Mouse (Mus musculus): ENCODE results near the gene Mfsd12. TPM values are rescaled to one million over a fixed set of nuclear protein-coding genes. Genes with fewer than 3 reads are reported as not detected.
A peak's percentile ranks its signal among the peaks of the same experiment; 100 is the strongest.

Gene Mfsd12
- polyA plus RNA-seq, 1 experiment from 2014 or later: 13.7 TPM

DNA sequence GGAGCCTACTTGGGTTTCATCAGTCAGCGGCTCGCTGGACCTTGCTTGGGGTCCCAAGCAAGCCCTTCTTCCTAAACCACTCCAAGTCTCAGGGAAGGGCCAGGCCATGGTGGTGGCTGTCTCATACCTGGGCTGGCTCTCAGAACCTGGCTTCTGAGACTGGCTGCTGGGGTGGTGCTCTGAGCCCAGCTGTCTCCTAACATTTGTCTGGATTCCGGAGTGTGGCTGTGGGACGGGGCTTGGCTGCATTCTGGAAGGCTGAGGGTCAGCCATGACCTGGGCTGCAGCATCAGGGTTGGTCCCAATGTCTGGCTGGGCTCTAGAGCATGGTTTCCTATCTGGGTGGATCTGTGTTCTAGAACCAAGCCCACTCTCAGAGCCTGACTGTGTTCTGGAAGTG is 20.7 kb upstream of the Mfsd12 start:
- ATAC-seq (ENCODE audit: low read depth): no peak
- peak overlapping the region; percentile 97 for H3K27ac ChIP-seq (ENCODE audit: low read length)
- no peaks in the 10 kb centered on the region for H3K9me3 ChIP-seq (ENCODE audit: control insufficient read depth, low read length)
- H3K27me3 ChIP-seq (ENCODE audit: control insufficient read depth, insufficient read depth, low read depth, low read length): peaks cover 10% of the 10 kb centered on the region
- peak overlapping the region; percentile 14; the same call in 1 of the 2 replicates for H3K4me2 ChIP-seq (ENCODE audit: low read depth, low read length)
- H3K4me3 ChIP-seq (ENCODE audit: low read length): no peak overlapping the region
- WGBS: 92% methylated on average over 4 of the region's 4 CpGs
- H3K9ac ChIP-seq (ENCODE audit: low read length): 0 out of 2 replicates have a peak overlapping the region, but pooled peaks have one; percentile 45
- peaks cover 22% of the 10 kb centered on the region for H3K4me1 ChIP-seq (replicated peaks; ENCODE audit: control insufficient read depth, insufficient read depth, low read length)
- no peaks in the 10 kb centered on the region for H3K36me3 ChIP-seq (ENCODE audit: control insufficient read depth, insufficient read depth, low read length)

DNA sequence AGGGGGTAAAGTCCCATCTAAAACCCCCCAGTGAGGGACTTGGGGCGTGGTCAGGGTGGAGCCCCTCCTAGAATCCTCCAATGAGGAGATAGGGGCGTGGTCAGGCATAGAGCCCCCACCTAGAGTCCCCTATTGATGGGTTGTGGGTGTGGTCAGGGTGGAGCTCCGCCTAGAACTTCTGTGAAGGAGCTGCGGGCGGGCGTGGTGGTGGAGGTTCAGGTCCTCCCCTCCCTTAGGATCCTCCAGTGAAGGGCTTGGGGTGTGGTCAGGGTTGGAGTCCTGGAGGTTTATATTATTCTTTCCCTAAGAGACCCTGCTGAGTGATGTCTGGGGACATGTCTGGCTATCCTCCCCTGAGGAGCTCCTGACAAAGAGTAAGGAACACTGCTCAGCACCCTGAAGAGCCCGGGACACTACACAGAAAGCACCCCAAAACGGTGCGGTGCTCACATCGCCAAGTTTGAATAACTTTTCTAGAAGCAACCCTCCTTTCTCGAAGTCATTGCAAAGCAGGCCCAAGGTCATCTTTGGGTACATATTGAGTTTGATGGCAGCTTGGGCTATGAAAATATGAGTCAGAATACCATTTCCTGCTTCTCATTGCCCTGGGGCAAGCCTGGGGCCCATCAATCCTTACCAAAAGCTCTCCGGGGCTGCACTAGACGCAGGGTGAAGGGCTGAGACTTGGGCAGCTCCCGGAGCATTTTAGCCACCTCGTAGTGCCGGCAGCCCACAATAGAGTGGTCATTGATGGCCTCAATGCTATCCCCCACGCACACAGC is 16.5 kb upstream of the Mfsd12 start:
- WGBS: 45% methylated on average over 17 of the region's 17 CpGs
- Histone ChIP-seq H3K4me3 (ENCODE audit: low read length) (no peak overlapping the region), H3K4me2 (ENCODE audit: low read depth, low read length) (no peak overlapping the region), H3K4me1 (replicated peaks; ENCODE audit: control insufficient read depth, insufficient read depth, low read length) (peaks cover 16% of the 10 kb centered on the region), H3K9ac (ENCODE audit: low read length) (no peak overlapping the region), H3K9me3 (ENCODE audit: control insufficient read depth, low read length) (no peaks in the 10 kb centered on the region), H3K36me3 (ENCODE audit: control insufficient read depth, insufficient read depth, low read length) (0 out of 2 replicates have a peak, but pooled peaks cover 2% of the 10 kb centered on the region), H3K27ac (ENCODE audit: low read length) (no peak overlapping the region), H3K27me3 (ENCODE audit: control insufficient read depth, insufficient read depth, low read depth, low read length) (peaks cover 36% of the 10 kb centered on the region)
- no peak for ATAC-seq (ENCODE audit: low read depth)

DNA sequence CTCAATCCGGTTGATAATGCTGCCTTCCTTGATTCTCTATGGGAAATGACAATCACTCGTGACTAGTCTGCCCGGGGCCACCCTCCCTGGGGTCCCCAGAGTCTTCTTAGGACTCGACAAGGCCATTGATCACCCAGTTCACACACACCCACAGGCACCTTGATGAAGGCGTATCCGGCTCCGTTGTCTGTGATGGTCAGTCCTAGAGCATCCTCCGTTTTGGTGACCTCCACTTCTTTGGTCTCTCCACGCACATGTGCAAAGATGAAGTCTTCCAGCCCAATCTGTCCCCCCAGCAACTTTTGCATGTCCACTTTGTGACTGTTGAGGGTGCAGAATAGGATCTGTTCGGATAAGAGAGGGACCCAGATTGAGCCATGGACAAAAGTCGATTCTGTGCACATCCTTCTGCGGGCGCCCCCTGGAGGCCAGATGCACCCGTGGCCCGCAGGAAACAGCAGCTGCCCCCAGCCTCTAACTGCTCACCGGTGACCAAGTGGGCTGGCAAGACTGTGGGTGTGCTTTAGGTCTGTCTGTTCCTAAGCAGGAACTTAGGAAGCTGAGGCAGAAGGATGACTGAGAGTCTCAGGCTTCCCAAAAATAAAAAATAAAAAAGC is 15.8 kb upstream of the Mfsd12 start:
- no peak overlapping the region for H3K9ac ChIP-seq (ENCODE audit: low read length)
- H3K4me3 ChIP-seq (ENCODE audit: low read length): no peak overlapping the region
- no peak overlapping the region for H3K27ac ChIP-seq (ENCODE audit: low read length)
- H3K4me1 ChIP-seq (replicated peaks; ENCODE audit: control insufficient read depth, insufficient read depth, low read length): peaks cover 14% of the 10 kb centered on the region
- H3K9me3 ChIP-seq (ENCODE audit: control insufficient read depth, low read length): no peaks in the 10 kb centered on the region
- 0 out of 2 replicates have a peak, but pooled peaks cover 3% of the 10 kb centered on the region for H3K36me3 ChIP-seq (ENCODE audit: control insufficient read depth, insufficient read depth, low read length)
- WGBS: 33% methylated on average over 16 of the region's 16 CpGs
- H3K27me3 ChIP-seq (ENCODE audit: control insufficient read depth, insufficient read depth, low read depth, low read length): peaks cover 36% of the 10 kb centered on the region
- peak; percentile 32; the same call in 1 of the 2 replicates for ATAC-seq (ENCODE audit: low read depth)
- H3K4me2 ChIP-seq (ENCODE audit: low read depth, low read length): no peak overlapping the region; the same call in 1 of the 2 replicates

DNA sequence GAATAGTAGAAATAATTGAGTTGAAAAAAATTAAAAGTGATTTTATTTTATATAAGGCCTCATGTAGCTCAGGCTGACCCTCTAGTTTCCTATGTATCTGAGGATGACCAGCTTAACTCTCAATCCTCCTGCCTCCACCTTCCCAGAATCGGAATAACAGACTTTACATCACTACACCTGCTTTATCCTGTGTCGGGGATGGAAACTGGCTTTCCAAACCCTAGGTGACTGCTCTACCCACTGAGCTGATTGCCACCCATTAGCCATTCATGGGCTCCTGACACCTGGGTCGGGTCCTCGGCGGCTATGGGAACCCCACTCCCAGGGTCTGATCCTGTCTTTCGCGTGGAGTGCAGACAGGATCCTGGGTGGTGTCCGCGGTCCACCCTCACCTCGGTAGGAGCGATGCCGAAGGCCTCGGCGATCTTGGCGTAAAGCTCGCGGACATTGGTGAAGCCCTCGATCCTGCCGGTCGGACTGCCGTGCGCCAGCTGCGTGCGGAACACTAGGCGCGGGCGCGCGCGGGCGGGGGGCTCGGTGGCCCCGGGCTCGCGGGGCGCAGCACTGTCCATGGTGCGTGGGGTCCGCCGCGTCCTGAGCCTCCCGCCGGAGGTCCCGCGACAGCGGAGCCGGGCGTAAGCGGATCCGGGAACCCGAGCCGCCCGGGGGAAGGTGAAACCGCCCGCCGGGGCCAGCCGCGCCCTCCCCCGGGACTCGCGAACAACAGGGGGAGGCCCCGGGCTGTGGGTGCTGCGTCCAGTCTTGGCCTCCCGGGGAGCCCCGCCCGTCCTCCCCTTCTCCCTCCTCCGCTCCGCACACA is 14.4 kb upstream of the Mfsd12 start, which contains the start of gene Gipc3:
TSS of gene Gipc3 (minus strand) at position 581 of the 820 bp plus-strand sequence.
- H3K27me3 ChIP-seq (ENCODE audit: control insufficient read depth, insufficient read depth, low read depth, low read length): peaks cover 36% of the 10 kb centered on the region
- H3K4me1 ChIP-seq (replicated peaks; ENCODE audit: control insufficient read depth, insufficient read depth, low read length): peaks cover 23% of the 10 kb centered on the region
- no peak within 1 kb of the TSS for H3K27ac ChIP-seq (ENCODE audit: low read length)
- H3K36me3 ChIP-seq (ENCODE audit: control insufficient read depth, insufficient read depth, low read length): peaks cover 7% of the 10 kb centered on the region
- H3K9ac ChIP-seq (ENCODE audit: low read length): peak within 1 kb of the TSS; percentile 72
- H3K4me3 ChIP-seq (ENCODE audit: low read length): peak within 1 kb of the TSS; percentile 56
- H3K9me3 ChIP-seq (ENCODE audit: control insufficient read depth, low read length): no peaks in the 10 kb centered on the region
- ATAC-seq (ENCODE audit: low read depth): 0 out of 2 replicates have a peak, but pooled peaks have one; percentile 11
- WGBS: 5% methylated on average over 50 of the region's 67 CpGs
- H3K4me2 ChIP-seq (ENCODE audit: low read depth, low read length): peak within 1 kb of the TSS; percentile 90

DNA sequence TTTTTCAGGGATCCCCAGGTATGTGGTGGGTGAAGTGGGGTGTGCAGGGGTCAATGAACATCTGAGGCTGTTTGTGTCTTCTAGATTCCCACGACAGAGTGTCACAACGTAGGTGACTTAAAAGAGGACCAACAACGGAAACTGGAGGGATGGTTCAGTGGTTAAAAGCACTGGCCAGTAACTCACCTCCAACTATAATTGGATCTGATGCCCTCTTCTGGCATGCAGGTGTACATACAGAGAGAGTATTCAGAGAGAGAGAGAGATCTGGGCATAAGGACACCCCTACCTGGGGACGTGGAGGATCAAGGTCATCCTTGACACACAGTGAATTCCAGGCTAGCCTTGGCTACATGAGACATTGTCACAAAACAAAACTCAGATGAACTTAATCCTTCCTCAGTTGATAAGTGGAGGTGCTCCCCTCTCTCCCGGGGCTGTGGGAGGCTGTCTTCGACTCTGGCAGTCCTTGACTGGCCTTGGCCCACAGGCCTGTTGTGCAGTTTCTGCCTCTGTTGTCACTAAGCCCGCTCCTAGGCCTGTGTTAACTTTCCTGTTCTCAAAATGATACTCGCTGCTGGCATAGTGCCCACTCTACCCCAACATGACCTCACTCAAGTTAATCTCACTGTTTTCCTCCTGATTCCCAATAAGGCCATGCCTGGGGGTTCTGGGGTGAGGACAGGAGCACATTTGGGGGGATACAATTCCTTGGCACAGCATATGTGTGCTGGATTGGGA is 12.7 kb upstream of the Mfsd12 start:
- Histone ChIP-seq H3K27ac (ENCODE audit: low read length) (no peak overlapping the region), H3K9me3 (ENCODE audit: control insufficient read depth, low read length) (no peaks in the 10 kb centered on the region), H3K4me1 (replicated peaks; ENCODE audit: control insufficient read depth, insufficient read depth, low read length) (peaks cover 33% of the 10 kb centered on the region), H3K27me3 (ENCODE audit: control insufficient read depth, insufficient read depth, low read depth, low read length) (peaks cover 36% of the 10 kb centered on the region), H3K4me2 (ENCODE audit: low read depth, low read length) (no peak overlapping the region), H3K36me3 (ENCODE audit: control insufficient read depth, insufficient read depth, low read length) (peaks cover 9% of the 10 kb centered on the region), H3K9ac (ENCODE audit: low read length) (no peak overlapping the region), H3K4me3 (ENCODE audit: low read length) (no peak overlapping the region)
- 41% methylated on average over 8 of the region's 8 CpGs for WGBS
- no peak for ATAC-seq (ENCODE audit: low read depth)

DNA sequence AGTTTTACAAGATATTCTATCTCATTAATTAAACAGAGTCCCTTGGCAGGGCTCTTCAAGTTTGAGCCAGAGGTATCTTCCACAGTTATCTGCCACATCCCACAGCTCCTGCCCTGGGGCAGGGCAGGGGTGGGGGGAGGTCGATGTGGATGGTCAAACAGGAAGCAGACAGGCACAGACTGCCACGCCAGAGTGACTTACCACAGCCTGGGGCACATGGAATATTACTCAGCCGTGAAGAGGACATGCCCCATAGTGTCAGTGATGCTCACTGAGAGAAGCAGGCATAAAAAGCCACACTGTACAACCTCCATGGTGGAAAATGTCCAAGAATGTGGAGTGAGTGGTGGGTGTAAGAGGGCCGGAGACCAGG is 12.1 kb upstream of the Mfsd12 start:
- no peaks in the 10 kb centered on the region for H3K9me3 ChIP-seq (ENCODE audit: control insufficient read depth, low read length)
- H3K36me3 ChIP-seq (ENCODE audit: control insufficient read depth, insufficient read depth, low read length): peaks cover 9% of the 10 kb centered on the region
- peaks cover 36% of the 10 kb centered on the region for H3K27me3 ChIP-seq (ENCODE audit: control insufficient read depth, insufficient read depth, low read depth, low read length)
- no peak overlapping the region for H3K27ac ChIP-seq (ENCODE audit: low read length)
- 82% methylated on average over 4 of the region's 4 CpGs for WGBS
- no peak overlapping the region for H3K9ac ChIP-seq (ENCODE audit: low read length)
- no peak overlapping the region for H3K4me3 ChIP-seq (ENCODE audit: low read length)
- peaks cover 34% of the 10 kb centered on the region for H3K4me1 ChIP-seq (replicated peaks; ENCODE audit: control insufficient read depth, insufficient read depth, low read length)
- no peak overlapping the region for H3K4me2 ChIP-seq (ENCODE audit: low read depth, low read length)
- no peak for ATAC-seq (ENCODE audit: low read depth)

DNA sequence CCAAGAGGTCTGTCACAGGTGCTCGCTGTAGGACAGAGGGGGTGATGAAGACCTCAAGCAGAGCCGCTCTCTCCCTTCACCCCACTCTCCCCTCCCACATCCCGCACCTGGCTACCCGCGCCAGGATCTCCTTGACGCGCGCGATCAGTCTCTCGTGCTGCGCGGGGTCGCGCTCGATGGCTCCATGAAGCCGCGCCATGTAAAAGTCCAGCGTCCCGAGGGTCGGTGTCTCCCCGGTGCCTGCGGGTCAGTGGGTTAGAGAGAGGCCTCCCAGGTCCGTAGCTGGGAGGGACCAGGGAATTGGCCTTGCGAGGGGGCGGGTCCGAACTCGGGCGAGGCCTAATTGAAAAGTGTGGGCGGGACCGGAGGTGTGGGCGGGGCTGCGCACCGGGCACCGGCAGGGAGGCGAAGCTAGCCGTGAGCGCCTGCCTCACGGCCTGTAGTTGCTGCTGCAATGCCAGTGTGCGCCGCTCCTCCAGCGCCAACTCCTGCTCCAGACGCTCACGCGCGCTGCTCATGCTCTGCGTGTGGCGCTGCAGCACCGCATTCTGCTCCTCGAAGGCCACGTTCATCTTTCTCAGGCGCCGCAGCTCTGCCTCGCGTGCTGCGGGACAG is 10.7 kb upstream of the Mfsd12 start:
- H3K27ac ChIP-seq (ENCODE audit: low read length): peak overlapping the region; percentile 41
- H3K9me3 ChIP-seq (ENCODE audit: control insufficient read depth, low read length): no peaks in the 10 kb centered on the region
- H3K9ac ChIP-seq (ENCODE audit: low read length): peak overlapping the region; percentile 59
- peak overlapping the region; percentile 63 for H3K4me2 ChIP-seq (ENCODE audit: low read depth, low read length)
- peaks cover 41% of the 10 kb centered on the region for H3K4me1 ChIP-seq (replicated peaks; ENCODE audit: control insufficient read depth, insufficient read depth, low read length)
- H3K36me3 ChIP-seq (ENCODE audit: control insufficient read depth, insufficient read depth, low read length): peaks cover 9% of the 10 kb centered on the region
- 10% methylated on average over 55 of the region's 55 CpGs for WGBS
- H3K4me3 ChIP-seq (ENCODE audit: low read length): peak overlapping the region; percentile 39
- H3K27me3 ChIP-seq (ENCODE audit: control insufficient read depth, insufficient read depth, low read depth, low read length): peaks cover 32% of the 10 kb centered on the region
- ATAC-seq (ENCODE audit: low read depth): peak; percentile 16

DNA sequence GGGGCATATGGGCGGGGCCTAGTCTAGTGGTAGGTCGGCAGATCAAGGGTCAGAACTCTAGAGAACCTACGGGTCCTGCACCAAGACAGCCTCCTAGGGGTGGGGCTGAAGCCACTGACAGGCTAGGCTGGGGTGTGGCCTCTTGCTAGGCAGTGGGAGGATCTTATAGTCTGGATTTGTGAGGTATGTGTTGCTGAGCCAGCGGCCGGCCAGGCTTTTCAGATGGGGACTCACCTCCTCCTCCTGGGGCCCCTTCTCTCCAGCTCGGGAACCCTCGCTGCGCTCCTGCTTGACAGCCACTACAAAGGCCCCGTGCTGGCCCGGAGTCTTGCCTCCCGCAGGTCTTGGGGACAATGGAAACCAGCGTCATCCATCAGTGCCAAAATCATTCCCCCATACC is 8.1 kb upstream of the Mfsd12 start:
- Histone ChIP-seq H3K4me1 (replicated peaks; ENCODE audit: control insufficient read depth, insufficient read depth, low read length) (peaks cover 36% of the 10 kb centered on the region), H3K27me3 (ENCODE audit: control insufficient read depth, insufficient read depth, low read depth, low read length) (peaks cover 8% of the 10 kb centered on the region), H3K27ac (ENCODE audit: low read length) (peak overlapping the region; percentile 61; the same call in 1 of the 2 replicates), H3K4me3 (ENCODE audit: low read length) (peak overlapping the region; percentile 84), H3K4me2 (ENCODE audit: low read depth, low read length) (peak overlapping the region; percentile 88), H3K9me3 (ENCODE audit: control insufficient read depth, low read length) (no peaks in the 10 kb centered on the region), H3K36me3 (ENCODE audit: control insufficient read depth, insufficient read depth, low read length) (peaks cover 9% of the 10 kb centered on the region), H3K9ac (ENCODE audit: low read length) (peak overlapping the region; percentile 80)
- ATAC-seq (ENCODE audit: low read depth): no peak
- 9% methylated on average over 12 of the region's 12 CpGs for WGBS
